Mouse (Mus musculus): ENCODE measurements around the gene Vamp8. TPM values are rescaled to one million over a fixed set of nuclear protein-coding genes. Genes with fewer than 3 reads are reported as not detected.

Gene Vamp8
- total and polyA plus RNA-seq, 2 experiments from 2014 or later, result 10.3 to 21.3 TPM

- 31% methylated on average over 5 of the region's 5 CpGs for WGBS
- no peak overlapping the region for H3K4me2 ChIP-seq (ENCODE audit: low read depth)
- no peaks in the 10 kb centered on the region for H3K27me3 ChIP-seq (ENCODE audit: insufficient read depth, low read length)
- no peaks in the 10 kb centered on the region for H3K9me3 ChIP-seq (ENCODE audit: low read length)
- peak; percentile 12; the same call in 1 of the 2 replicates for TF ChIP-seq CTCF (IDR thresholded peaks at IDR 0.05; ENCODE audit: low read depth)
- DNase-seq, result peak; percentile 55
- peak; percentile 46; the same call in 1 of the 2 replicates for ATAC-seq
- H3K4me1 ChIP-seq (ENCODE audit: insufficient read depth), result no peaks in the 10 kb centered on the region
- H3K27ac ChIP-seq (ENCODE audit: low read depth, low read length), result no peak overlapping the region
- H3K4me3 ChIP-seq (ENCODE audit: low read depth, low read length), result no peak overlapping the region
- no peak overlapping the region for H3K9ac ChIP-seq
- peaks cover 63% of the 10 kb centered on the region for H3K36me3 ChIP-seq (ENCODE audit: insufficient read depth)
Measured at GRCm38 (mm10) chr6:72430989-72431921, 40.8 kb upstream of the Vamp8 start.

DNA sequence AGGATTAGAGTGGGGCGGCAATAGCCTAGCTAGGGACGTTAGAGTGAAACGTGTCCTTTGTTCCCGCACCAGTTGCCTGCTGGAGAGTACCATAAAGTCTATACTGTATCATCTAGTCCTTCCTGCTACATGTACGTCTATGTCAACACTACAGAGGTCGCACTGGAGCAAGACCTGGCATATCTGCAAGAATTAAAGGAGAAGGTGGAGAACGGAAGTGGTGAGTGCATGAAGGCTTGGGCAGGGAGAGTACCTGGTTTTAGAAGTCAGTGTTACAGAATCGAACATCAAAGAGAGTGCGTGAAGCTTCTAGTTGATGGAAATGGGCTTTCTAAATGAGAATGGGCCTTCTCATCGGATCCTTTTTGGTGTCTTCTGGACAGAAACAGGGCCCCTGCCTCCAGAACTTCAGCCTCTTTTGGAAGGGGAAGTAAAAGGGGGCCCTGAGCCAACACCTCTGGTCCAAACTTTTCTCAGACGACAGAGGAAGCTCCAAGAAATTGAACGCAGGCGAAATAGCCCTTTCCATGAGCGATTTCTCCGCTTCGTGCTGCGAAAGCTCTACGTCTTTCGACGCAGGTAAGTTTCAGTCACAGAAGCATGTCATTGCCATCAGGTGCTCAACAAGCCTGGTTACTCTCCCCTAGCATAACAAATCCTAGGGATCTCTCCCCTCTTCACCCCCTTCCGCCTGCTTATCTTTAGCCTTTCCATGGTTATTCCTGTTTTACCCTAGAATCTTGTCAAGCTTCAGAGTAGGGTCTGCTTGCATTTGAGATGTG is 38.7 kb upstream of the Vamp8 start:
- DNase-seq (no peak), ATAC-seq (no peak)
- H3K4me1 ChIP-seq (ENCODE audit: insufficient read depth), result no peaks in the 10 kb centered on the region
- no peak overlapping the region for H3K4me3 ChIP-seq (ENCODE audit: low read depth, low read length)
- peaks cover 65% of the 10 kb centered on the region for H3K36me3 ChIP-seq (ENCODE audit: insufficient read depth)
- H3K27ac ChIP-seq (ENCODE audit: low read depth, low read length), result no peak overlapping the region
- no peaks in the 10 kb centered on the region for H3K9me3 ChIP-seq (ENCODE audit: low read length)
- no peak overlapping the region for H3K4me2 ChIP-seq (ENCODE audit: low read depth)
- H3K9ac ChIP-seq, result no peak overlapping the region
- WGBS, result 87% methylated on average over 21 of the region's 21 CpGs
- TF ChIP-seq CTCF (IDR thresholded peaks at IDR 0.05; ENCODE audit: low read depth), result no peak
- H3K27me3 ChIP-seq (ENCODE audit: insufficient read depth, low read length), result no peaks in the 10 kb centered on the region

GRCm38 (mm10) chr6:72428036-72428435 is 37.5 kb upstream of the Vamp8 start:
- peak; percentile 88 for TF ChIP-seq CTCF (IDR thresholded peaks at IDR 0.05; ENCODE audit: low read depth)
- DNase-seq, result peak; percentile 84
- no peak overlapping the region for H3K4me2 ChIP-seq (ENCODE audit: low read depth)
- no peak overlapping the region for H3K27ac ChIP-seq (ENCODE audit: low read depth, low read length)
- no peak overlapping the region for H3K4me3 ChIP-seq (ENCODE audit: low read depth, low read length)
- no peaks in the 10 kb centered on the region for H3K27me3 ChIP-seq (ENCODE audit: insufficient read depth, low read length)
- no peaks in the 10 kb centered on the region for H3K4me1 ChIP-seq (ENCODE audit: insufficient read depth)
- ATAC-seq, result peak; percentile 88
- peaks cover 66% of the 10 kb centered on the region for H3K36me3 ChIP-seq (ENCODE audit: insufficient read depth)
- H3K9ac ChIP-seq, result no peak overlapping the region
- no peaks in the 10 kb centered on the region for H3K9me3 ChIP-seq (ENCODE audit: low read length)
- WGBS, result 30% methylated on average over 8 of the region's 8 CpGs

DNA sequence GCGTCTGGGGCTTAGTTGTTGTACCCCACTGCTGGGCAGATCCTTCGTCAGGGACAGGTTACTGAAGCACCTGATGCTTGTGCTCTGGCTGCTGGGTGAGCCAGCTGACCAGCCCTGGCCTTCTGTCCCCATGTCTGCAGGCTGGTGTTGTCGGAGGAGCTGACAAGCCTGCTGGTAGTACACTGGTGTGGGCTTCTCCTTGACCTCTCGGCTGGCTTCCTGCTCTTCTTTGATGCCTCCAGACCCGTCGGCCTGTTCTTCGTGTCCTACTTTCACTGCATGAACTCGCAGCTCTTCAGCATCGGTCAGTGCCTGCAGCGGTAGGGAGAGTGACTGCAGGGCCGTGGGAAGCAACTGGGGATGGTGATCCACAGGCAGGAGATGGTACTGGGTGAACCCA is 35.1 kb upstream of the Vamp8 start:
- no peaks in the 10 kb centered on the region for H3K27me3 ChIP-seq (ENCODE audit: insufficient read depth, low read length)
- WGBS, result 95% methylated on average over 11 of the region's 11 CpGs
- ATAC-seq (no peak), DNase-seq (no peak)
- H3K9me3 ChIP-seq (ENCODE audit: low read length), result no peaks in the 10 kb centered on the region
- H3K9ac ChIP-seq, result no peak overlapping the region
- H3K4me3 ChIP-seq (ENCODE audit: low read depth, low read length), result no peak overlapping the region
- no peak overlapping the region for H3K4me2 ChIP-seq (ENCODE audit: low read depth)
- peaks cover 65% of the 10 kb centered on the region for H3K36me3 ChIP-seq (ENCODE audit: insufficient read depth)
- TF ChIP-seq CTCF (IDR thresholded peaks at IDR 0.05; ENCODE audit: low read depth), result no peak
- no peaks in the 10 kb centered on the region for H3K4me1 ChIP-seq (ENCODE audit: insufficient read depth)
- H3K27ac ChIP-seq (ENCODE audit: low read depth, low read length), result no peak overlapping the region

DNA sequence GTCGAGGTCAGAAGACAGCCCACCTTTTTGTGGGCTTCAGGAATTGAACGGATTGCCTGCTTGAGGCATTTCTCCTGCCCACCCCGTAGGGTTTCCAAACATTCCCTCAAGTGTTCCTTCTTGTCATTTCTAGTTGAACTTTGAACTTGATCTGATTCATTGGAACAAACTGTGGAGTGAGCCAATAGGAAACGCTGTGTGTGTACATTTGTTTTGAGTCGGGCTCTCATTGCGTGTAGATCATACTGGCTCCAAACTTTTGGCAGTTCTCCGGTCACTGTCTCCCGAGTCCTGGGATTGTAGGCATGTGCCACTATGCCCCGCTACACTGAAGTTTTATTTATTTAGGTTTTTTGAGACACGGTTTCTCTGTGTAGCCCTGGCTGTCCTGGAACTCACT is 30.4 kb upstream of the Vamp8 start:
- Histone ChIP-seq H3K4me1 (ENCODE audit: insufficient read depth) (no peaks in the 10 kb centered on the region), H3K4me3 (ENCODE audit: low read depth, low read length) (no peak overlapping the region), H3K9ac (no peak overlapping the region), H3K27me3 (ENCODE audit: insufficient read depth, low read length) (no peaks in the 10 kb centered on the region), H3K4me2 (ENCODE audit: low read depth) (no peak overlapping the region), H3K27ac (ENCODE audit: low read depth, low read length) (no peak overlapping the region), H3K36me3 (ENCODE audit: insufficient read depth) (peaks cover 59% of the 10 kb centered on the region), H3K9me3 (ENCODE audit: low read length) (no peaks in the 10 kb centered on the region)
- DNase-seq (no peak), ATAC-seq (no peak)
- TF ChIP-seq CTCF (IDR thresholded peaks at IDR 0.05; ENCODE audit: low read depth), result no peak
- 96% methylated on average over 10 of the region's 10 CpGs for WGBS

GRCm38 (mm10) chr6:72419806-72420205 is 29.3 kb upstream of the Vamp8 start:
- TF ChIP-seq CTCF (IDR thresholded peaks at IDR 0.05; ENCODE audit: low read depth), result no peak
- Histone ChIP-seq H3K4me2 (ENCODE audit: low read depth) (no peak overlapping the region), H3K27ac (ENCODE audit: low read depth, low read length) (no peak overlapping the region), H3K36me3 (ENCODE audit: insufficient read depth) (peaks cover 48% of the 10 kb centered on the region), H3K4me1 (ENCODE audit: insufficient read depth) (peaks cover 7% of the 10 kb centered on the region; the same call in 1 of the 2 replicates), H3K4me3 (ENCODE audit: low read depth, low read length) (no peak overlapping the region), H3K27me3 (ENCODE audit: insufficient read depth, low read length) (no peaks in the 10 kb centered on the region), H3K9me3 (ENCODE audit: low read length) (no peaks in the 10 kb centered on the region), H3K9ac (no peak overlapping the region)
- WGBS, result 82% methylated on average over 1 of the region's 1 CpGs
- ATAC-seq (no peak), DNase-seq (no peak)

- Histone ChIP-seq H3K9me3 (ENCODE audit: low read length) (no peaks in the 10 kb centered on the region), H3K27me3 (ENCODE audit: insufficient read depth, low read length) (no peaks in the 10 kb centered on the region), H3K4me2 (ENCODE audit: low read depth) (no peak overlapping the region), H3K4me3 (ENCODE audit: low read depth, low read length) (no peak overlapping the region), H3K36me3 (ENCODE audit: insufficient read depth) (peaks cover 35% of the 10 kb centered on the region), H3K9ac (no peak overlapping the region), H3K27ac (ENCODE audit: low read depth, low read length) (no peak overlapping the region), H3K4me1 (ENCODE audit: insufficient read depth) (peaks cover 11% of the 10 kb centered on the region; the same call in 1 of the 2 replicates)
- ATAC-seq (no peak), DNase-seq (no peak)
- 94% methylated on average over 4 of the region's 4 CpGs for whole genome bisulfite sequencing
- no peak for TF ChIP-seq CTCF (IDR thresholded peaks at IDR 0.05; ENCODE audit: low read depth)
Measured at GRCm38 (mm10) chr6:72418279-72418678, 27.8 kb upstream of the Vamp8 start.
